Mouse (Mus musculus) stomach, postnatal 0 days (tissue): Measurements from ENCODE around the gene Acsf2. TPM values are rescaled to one million over a fixed set of nuclear protein-coding genes. Genes with fewer than 3 reads are reported as not detected.

ENCODE experiments used
- ATAC-seq: fragments of 200-750 bp; cut with Nextera tagmentation; 2 replicates; pipeline ENCODE4 v1.8.0; 2017; ENCODE audit not compliant: low FRiP score, low TSS enrichment
- DNase-seq: peaks from one replicate; pipeline ENCODE4 v3.0.0-alpha.2; 2016; ENCODE audit warnings: low spot score
- H3K27ac ChIP-seq: fragments of 300-500 bp; sonication (generic); replicated peaks from 2 replicates; pipeline ENCODE4 v1.5.1; 2014; ENCODE audit warnings: mild to moderate bottlenecking, control low read depth
- H3K27me3 ChIP-seq: fragments of 300-500 bp; sonication (generic); 2 replicates; pipeline ENCODE4 v1.6.1; 2014; ENCODE audit warnings: low read length; ENCODE audit not compliant: control insufficient read depth, insufficient read depth
- H3K36me3 ChIP-seq: fragments of 300-500 bp; sonication (generic); 2 replicates; pipeline ENCODE4 v1.6.1; 2014; ENCODE audit warnings: low read length, mixed read lengths; ENCODE audit not compliant: control insufficient read depth, insufficient read depth
- H3K4me1 ChIP-seq: fragments of 300-500 bp; sonication (generic); replicated peaks from 2 replicates; pipeline ENCODE4 v1.6.1; 2014; ENCODE audit warnings: antibody characterized with exemption; ENCODE audit not compliant: control insufficient read depth, insufficient read depth
- H3K4me2 ChIP-seq: fragments of 300-500 bp; sonication (generic); replicated peaks from 2 replicates; pipeline ENCODE4 v1.6.1; 2014; ENCODE audit warnings: low read depth, mild to moderate bottlenecking, control low read depth, moderate library complexity
- H3K4me3 ChIP-seq: fragments of 300-500 bp; sonication (generic); 2 replicates; pipeline ENCODE4 v1.5.1; 2014; ENCODE audit warnings: low read depth, low read length, control low read depth
- H3K9ac ChIP-seq: fragments of 300-500 bp; sonication (generic); 2 replicates; pipeline ENCODE4 v1.6.1; 2014; ENCODE audit warnings: mild to moderate bottlenecking, low read length, control low read depth, mixed read lengths
- H3K9me3 ChIP-seq: fragments of 300-500 bp; sonication (generic); 2 replicates; pipeline ENCODE4 v1.6.1; 2016; ENCODE audit warnings: low read length; ENCODE audit not compliant: control insufficient read depth
- CTCF ChIP-seq: IDR thresholded peaks from 2 replicates; pipeline ENCODE4 v1.5.1; 2016; ENCODE audit warnings: antibody characterized with exemption, low read depth, mild to moderate bottlenecking, moderate library complexity
- EP300 ChIP-seq: optimal IDR thresholded peaks from 2 replicates; pipeline ENCODE3; 2016; ENCODE audit warnings: antibody characterized with exemption
- WGBS: fragments of 180-500 bp; shearing (Covaris S2); extraction: QIAGEN DNeasy Blood & Tissue Kit; methylation state at CpG from one replicate; pipeline ENCODE4 v1.1.7; 2014; 5-methylcytosine and 5-hydroxymethylcytosine counted together
- polyA plus RNA-seq: library from polyadenylated mRNA; unstranded; fragments of >200 nt; fragmentation: Nextera tagmentation; extraction: Ambion mirVana; gene quantifications from 2 replicates; pipeline ENCODE4 v1.2.1, GENCODE M21; 2015

Gene Acsf2
- polyA plus RNA-seq, 1 experiment from 2014 or later = 2.5 TPM

DNA sequence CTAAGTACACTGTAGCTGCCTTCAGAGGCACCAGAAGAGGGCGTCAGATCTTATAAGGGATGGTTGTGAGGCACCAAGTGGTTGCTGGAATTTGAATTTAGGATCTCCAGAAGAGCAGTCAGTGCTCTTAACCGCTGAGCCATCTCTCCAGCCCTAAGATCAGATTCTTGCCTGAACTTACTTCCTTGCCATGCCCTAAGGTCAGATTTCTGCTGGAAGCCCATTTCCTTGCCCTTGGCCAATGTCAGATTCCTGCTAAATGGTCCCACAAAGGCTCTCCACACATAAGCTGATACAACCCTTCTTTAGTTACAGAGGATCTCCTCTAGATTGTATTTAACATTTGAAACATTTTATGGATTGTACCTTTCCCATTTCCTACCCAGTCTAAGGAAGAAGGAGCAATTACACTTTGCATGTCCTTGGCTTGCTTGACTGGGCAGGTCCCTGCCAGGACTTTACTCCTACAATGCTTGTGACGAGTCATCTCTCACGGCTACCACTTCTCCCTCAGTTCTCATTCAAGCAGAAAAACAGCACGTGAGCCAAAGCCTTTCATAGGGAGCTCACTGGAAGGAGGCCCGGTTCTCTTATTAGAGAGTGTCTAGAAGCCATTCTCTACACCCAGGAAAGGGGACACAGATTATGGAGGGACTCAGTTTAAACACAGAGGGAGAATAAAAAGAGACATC is 19.2 kb upstream of the Acsf2 start:
- DNase-seq (no peak), ATAC-seq (no peak)
- H3K27me3 ChIP-seq = no peaks in the 10 kb centered on the region
- H3K4me2 ChIP-seq = no peak overlapping the region
- WGBS = 56% methylated on average over 6 of the region's 6 CpGs
- H3K36me3 ChIP-seq = no peaks in the 10 kb centered on the region
- H3K27ac ChIP-seq = no peak overlapping the region
- H3K9ac ChIP-seq = no peak overlapping the region
- no peak for TF ChIP-seq CTCF
- TF ChIP-seq EP300 = no peak
- H3K4me1 ChIP-seq = no peaks in the 10 kb centered on the region
- H3K4me3 ChIP-seq = no peak overlapping the region
- no peaks in the 10 kb centered on the region for H3K9me3 ChIP-seq

DNA sequence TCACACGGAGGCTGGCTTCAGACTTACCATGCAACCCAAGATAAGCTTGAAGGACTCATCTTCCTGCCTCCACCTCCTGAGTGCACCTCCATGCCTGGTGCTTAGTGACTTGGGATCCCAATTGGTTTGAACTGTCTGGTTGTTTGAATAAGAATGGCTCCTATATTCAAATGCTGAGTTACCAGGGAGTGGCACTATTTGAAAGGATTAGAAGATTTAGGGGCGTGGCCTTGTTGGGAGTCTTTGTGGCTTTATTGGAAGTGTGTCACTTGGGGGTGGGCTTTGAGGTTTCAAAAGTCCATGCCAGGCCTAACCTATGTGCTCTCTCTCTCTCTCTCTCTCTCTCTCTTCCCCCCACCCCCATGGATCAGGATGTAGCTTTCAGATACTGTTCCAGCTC is 16.0 kb upstream of the Acsf2 start:
- H3K4me2 ChIP-seq = no peak overlapping the region
- H3K27me3 ChIP-seq = no peaks in the 10 kb centered on the region
- ATAC-seq (no peak), DNase-seq (no peak)
- 91% methylated on average over 2 of the region's 2 CpGs for WGBS
- no peak overlapping the region for H3K27ac ChIP-seq
- H3K36me3 ChIP-seq = no peaks in the 10 kb centered on the region
- H3K9me3 ChIP-seq = no peaks in the 10 kb centered on the region
- H3K4me3 ChIP-seq = no peak overlapping the region
- H3K9ac ChIP-seq = no peak overlapping the region
- TF ChIP-seq EP300 (no peak), CTCF (no peak)
- H3K4me1 ChIP-seq = no peaks in the 10 kb centered on the region

DNA sequence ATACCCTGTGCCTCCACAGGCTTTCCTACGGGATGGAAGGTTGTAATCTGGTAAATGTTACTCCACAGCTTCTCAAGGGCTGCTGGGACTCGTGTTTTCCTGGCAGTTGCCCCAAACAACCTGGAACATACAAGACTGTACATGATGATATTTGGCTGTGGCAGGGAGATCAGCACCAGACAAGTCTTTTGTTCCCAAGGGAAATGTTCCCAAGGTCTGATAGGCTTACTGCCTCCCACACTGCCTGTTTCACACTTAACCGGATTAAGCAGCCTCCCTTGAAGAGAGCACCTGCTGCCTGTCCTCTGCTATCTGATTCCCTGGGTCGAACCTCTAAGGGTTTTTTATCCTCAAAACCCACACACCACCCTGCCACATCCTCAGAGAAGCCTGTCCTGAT is 13.8 kb upstream of the Acsf2 start:
- TF ChIP-seq EP300 = no peak
- TF ChIP-seq CTCF = no peak

DNA sequence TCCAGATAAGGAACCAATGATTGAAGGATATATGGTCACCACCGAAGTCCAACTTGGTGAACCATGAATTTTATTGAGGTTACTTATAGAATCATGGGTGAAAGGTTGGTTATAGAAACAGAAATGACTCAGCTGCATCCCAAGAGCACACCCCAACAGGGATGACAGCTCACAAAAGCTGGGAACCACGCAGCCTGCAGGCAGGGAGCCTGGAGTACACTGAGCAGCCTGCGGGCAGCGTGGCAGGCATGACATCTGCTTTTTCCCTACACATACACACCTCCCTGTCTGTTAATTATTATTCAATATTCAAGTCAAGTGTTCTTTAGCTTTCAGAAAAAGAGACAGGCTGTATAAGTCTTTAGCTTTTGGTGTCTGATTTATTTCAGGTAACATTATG is 12.9 kb upstream of the Acsf2 start:
- no peak for DNase-seq
- Histone ChIP-seq H3K36me3 (no peaks in the 10 kb centered on the region), H3K27me3 (no peaks in the 10 kb centered on the region), H3K4me3 (no peak overlapping the region), H3K27ac (no peak overlapping the region), H3K9ac (no peak overlapping the region), H3K9me3 (no peaks in the 10 kb centered on the region), H3K4me1 (no peaks in the 10 kb centered on the region), H3K4me2 (no peak overlapping the region)
- WGBS = 70% methylated on average over 4 of the region's 4 CpGs
- ATAC-seq = peak; percentile 29; the same call in 1 of the 2 replicates
- no peak for TF ChIP-seq CTCF
- no peak for TF ChIP-seq EP300

More for the DNA sequence above, 13.8 kb upstream of the Acsf2 start:
- no peaks in the 10 kb centered on the region for H3K36me3 ChIP-seq
- H3K4me2 ChIP-seq = no peak overlapping the region
- no peaks in the 10 kb centered on the region for H3K9me3 ChIP-seq
- no peak overlapping the region for H3K27ac ChIP-seq
- H3K4me3 ChIP-seq = no peak overlapping the region
- no peaks in the 10 kb centered on the region for H3K4me1 ChIP-seq
- H3K9ac ChIP-seq = no peak overlapping the region
- DNase-seq = no peak
- 11% methylated on average over 4 of the region's 4 CpGs for WGBS
- no peaks in the 10 kb centered on the region for H3K27me3 ChIP-seq
- ATAC-seq = no peak

DNA sequence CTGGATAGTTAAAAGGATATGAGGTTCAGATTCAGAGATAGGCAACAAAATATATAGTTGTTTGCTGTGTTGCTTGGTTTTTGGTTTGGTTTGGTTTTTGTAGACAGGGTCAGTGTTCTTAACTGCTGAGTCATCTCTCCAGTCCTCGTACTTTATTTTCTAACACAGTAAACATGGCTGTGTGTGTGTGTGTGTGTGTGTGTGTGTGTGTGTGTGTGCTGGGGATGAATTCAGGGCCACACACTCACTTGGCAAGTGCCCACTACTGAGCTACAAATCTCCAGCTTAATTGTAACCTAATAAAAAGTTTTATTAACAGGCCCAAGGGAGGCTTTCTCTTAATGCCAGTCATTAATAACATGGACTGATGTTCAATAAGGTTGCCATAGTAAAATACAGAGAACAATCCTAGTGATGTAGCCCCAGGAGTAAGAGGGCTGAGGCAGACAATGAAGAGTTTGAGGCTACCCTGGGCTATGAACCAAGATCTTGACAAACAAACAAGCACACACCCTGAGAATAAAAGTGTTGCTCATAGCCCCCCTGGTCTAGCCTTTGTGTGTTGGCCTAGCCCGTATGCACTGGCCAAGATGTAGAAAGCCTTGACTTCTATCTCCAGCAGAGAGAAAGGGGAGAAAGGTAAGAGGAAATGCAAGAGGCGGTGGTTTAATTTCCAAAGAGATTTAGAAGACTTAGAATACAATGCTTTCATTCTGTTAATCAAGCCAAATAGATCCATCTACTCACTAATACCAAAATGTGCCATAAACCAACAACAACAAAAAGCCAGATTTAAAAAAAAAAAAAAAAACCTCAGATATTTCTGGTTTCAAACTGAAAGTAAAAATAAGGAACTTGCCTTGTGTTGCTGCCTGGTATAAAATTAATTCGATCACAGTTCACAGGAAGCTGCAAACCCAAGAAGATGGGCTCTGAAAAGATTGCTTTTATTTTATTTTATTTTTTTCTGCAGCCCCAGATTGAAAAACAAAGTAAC is 9.4 kb upstream of the Acsf2 start:
- 61% methylated on average over 4 of the region's 4 CpGs for WGBS
- no peaks in the 10 kb centered on the region for H3K4me1 ChIP-seq
- no peak overlapping the region for H3K4me2 ChIP-seq
- no peak overlapping the region for H3K9ac ChIP-seq
- no peak overlapping the region for H3K4me3 ChIP-seq
- H3K36me3 ChIP-seq = no peaks in the 10 kb centered on the region
- DNase-seq (no peak), ATAC-seq (no peak)
- H3K27me3 ChIP-seq = no peaks in the 10 kb centered on the region
- TF ChIP-seq EP300 (no peak), CTCF (no peak)
- no peaks in the 10 kb centered on the region for H3K9me3 ChIP-seq
- H3K27ac ChIP-seq = no peak overlapping the region
